Mouse (Mus musculus) NIH3T3 (cell line): ENCODE measurements around the gene Tango6.
A peak's percentile ranks its signal among the peaks of the same experiment; 100 is the strongest.

ENCODE experiments used
- DNase-seq: peaks from one replicate; pipeline ENCODE4 v3.0.0-alpha.2; 2012; ENCODE audit warnings: low read depth

Gene Tango6

DNA sequence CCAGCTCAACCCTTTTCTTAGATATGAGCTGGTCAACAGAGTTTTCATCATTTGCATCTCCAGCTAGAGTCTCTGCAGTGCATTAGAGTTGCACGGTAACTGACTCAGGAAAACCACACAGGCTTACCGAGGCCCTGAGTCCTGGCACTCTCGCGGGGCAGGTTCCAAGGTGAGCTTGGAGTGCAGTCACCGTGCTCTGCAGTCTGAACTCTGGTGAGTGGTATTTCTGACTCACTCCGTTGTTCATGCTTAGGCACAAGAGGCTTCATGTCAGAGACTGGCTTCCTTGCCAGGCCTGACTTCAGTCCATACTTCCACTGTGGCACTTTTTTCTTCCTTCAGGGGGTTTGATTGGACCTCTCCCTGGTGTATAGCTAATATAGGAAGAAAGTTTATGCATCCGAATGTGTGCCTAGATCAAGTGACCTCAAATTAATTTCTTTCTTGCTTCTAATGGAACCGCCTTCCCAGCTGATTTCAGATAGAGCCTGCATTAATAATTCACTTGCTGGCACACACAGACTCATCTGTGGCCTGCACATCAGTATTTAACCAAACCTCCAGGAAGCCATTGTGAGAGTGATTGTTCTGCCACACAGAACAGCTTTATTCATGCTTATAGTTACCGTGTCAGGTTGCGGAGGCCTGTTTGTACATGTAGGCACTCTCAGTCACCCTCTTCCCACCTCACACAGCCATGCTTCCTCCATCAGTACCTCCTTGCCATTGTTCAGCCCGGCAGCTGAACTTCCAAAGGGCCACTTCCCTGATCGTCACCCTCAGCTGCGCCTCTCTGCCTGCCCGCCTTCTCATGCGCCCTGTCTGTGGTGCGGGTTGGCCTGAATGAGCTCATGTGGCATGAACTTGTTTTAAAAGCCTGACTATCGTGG lies 136.0 kb downstream of the Tango6 start:
- DNase-seq = peak; percentile 40

DNA sequence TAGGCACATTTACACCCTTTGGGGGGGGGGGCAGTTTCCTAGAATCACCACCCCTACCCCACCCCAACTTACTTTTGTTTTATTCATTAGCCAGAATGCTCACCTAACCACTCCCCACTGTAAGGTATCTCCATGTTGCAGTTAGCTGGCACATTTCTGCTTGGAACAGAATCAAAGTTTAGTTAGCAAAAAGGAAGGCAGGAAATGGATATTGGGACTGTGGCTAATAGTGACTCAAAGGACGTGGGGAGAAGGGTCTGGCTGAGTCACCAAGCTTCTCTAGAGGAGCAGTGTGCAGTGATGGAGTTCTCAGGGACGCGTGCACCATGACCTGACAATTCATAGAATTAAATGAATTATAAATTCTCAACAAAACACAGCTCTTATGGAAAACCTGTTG lies 136.7 kb downstream of the Tango6 start:
- DNase-seq = peak; percentile 14

GRCm38 (mm10) chr8:106820553-106821515 lies 138.0 kb downstream of the Tango6 start:
- DNase-seq = no peak

DNA sequence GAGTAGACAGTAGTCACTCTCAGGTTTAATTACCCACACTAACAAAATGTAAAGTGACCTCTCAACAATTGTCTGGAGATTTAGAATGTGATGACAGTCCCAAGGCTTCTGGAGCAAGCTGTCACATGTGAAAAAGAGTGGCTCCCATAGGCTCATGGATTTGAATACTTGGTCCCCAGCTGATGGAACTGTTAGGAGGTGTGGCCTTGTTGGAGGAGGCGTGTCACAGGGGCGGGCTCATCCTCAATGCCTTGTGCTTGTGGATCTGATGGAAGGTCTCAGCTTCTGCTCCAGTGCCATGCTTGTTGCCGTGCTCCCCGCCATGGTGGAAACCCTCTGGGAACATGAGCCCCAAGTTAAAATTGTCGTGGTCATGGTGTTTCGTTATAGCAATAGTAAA lies 146.1 kb downstream of the Tango6 start:
- no peak for DNase-seq

GRCm38 (mm10) chr8:106829526-106830045 lies 146.7 kb downstream of the Tango6 start:
- DNase-seq = no peak

DNA sequence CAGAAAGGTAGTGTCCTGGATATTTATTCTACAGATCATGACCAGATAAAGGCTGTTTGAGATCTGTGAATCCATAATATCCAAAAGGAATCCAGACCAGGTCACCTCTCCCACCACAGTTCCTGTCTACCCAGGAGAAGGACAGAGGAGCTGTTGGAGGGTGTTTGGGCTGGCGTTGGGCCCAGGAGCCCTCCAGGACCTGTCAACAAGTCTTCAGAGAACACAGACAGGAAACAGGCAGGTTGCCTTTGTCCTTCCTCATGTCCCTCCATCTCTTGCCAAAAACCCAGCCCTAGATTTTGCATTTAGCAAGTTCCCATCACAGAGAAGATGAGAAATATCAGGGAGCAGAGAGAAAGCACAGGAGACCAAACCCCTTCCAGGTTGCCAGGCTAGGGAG lies 152.0 kb downstream of the Tango6 start:
- no peak for DNase-seq

GRCm38 (mm10) chr8:106836525-106836924 lies 153.7 kb downstream of the Tango6 start:
- DNase-seq = no peak

DNA sequence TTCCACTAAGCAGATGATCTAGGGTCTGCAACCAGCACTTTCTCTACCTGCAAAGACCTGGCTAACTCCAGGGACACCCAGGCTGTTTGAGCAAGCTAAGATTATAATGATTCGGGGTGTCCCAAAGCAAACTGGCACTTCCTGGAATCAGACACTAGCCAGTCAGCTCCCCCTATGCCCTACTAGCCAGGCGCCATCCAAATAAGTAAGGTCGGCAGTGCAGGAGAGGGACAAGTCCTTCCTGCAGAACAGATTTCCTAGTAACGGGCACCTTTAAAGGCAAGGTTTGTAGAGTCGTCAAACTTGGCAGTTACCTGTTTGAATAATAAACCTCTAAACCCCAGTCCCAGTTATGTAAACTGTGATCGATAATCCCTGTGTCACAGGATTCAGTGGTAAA lies 155.9 kb downstream of the Tango6 start:
- no peak for DNase-seq

GRCm38 (mm10) chr8:106839209-106840001 lies 156.5 kb downstream of the Tango6 start:
- no peak for DNase-seq

DNA sequence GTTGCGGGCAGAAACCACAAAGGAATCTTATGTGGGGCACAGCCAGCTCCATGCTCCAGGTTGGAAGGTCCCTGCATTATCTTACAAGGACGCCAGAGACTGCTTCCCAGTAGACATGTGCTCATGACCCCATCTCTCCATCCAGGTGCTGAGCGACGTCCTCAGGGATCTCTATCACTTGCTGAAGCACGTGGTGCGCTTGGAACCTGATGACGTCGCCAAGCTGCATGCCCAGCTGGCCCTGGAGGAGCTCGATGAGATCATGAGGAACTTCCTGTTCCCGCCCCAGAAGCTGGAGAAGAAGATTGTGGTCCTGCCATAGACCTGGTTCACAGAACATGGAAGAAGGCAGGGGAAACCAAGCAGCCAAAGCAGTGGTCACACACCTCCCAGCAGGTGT lies 167.2 kb downstream of the Tango6 start:
- no peak for DNase-seq

- no peak for DNase-seq
Observed at GRCm38 (mm10) chr8:106854534-106855241, 171.8 kb downstream of the Tango6 start.

GRCm38 (mm10) chr8:106855242-106855562 lies 172.3 kb downstream of the Tango6 start:
- DNase-seq = no peak

DNA sequence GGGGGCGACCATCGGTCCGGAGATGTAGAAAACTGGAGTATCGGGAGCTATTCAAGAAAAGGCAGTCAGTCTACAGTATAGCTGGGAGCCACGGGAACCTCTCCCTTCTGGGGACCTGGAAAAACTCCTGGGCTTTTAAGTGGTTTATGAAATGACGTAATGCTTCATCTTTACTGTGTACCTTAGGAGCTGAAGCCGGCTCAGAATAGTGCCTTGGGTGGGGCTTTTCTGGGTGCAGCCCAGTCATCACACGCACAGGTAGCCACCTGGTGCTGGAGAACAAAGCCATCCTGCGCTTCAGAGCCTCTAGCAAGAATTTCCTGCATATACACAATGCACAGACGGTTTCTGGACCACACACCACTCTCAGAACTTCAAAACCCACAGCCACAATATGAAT lies 180.0 kb downstream of the Tango6 start:
- no peak for DNase-seq

GRCm38 (mm10) chr8:106865354-106865753 lies 182.5 kb downstream of the Tango6 start:
- no peak for DNase-seq

- DNase-seq = no peak
Observed at GRCm38 (mm10) chr8:106870051-106870450, 187.2 kb downstream of the Tango6 start, which contains the start of gene Has3. TSS of gene Has3 (plus strand) at chr8:106870242.

- no peak for DNase-seq
Observed at GRCm38 (mm10) chr8:106870537-106871327, 187.9 kb downstream of the Tango6 start.

DNA sequence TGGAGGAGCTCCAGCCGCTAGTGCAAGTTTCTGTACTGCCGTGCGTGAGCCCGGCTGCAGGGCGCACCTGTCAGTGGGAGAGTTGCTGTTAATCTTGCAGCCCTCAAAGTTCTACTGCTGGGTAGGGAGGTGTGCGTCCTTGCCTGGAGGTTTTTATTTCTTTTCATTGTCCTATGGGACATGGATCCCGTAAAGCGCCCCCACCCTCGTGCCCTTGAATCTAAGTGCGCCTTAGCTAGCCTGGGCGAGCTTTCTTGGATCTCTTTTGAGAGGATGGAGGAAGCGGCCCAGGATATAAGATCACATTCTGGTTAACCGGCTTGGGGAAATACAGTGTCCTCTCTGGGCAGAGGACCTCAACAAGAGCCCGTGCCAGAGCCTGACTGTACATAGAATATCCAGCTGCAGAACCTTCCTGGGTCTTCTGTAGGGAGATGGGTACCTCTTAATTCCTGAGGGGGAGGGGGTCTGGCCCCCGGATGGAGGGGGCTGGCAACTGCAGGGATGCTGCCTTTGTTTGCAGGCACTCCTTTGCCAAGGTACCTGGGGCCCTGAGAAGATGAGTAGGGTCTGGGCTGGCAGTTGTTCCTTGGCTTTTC lies 188.6 kb downstream of the Tango6 start:
- no peak for DNase-seq

- peak; percentile 53 for DNase-seq
Observed at GRCm38 (mm10) chr8:106871931-106872371, 189.1 kb downstream of the Tango6 start.

GRCm38 (mm10) chr8:106872454-106873034 lies 189.7 kb downstream of the Tango6 start:
- DNase-seq = no peak
